Mouse (Mus musculus) yolk sac, embryonic 10.5 days (tissue): Measurements from ENCODE around the gene Rps29.

Experiments
- DNase-seq: peaks from one replicate; pipeline ENCODE4 v3.0.0-alpha.2; 2017; ENCODE audit warnings: low spot score

The Rps29 gene

DNA sequence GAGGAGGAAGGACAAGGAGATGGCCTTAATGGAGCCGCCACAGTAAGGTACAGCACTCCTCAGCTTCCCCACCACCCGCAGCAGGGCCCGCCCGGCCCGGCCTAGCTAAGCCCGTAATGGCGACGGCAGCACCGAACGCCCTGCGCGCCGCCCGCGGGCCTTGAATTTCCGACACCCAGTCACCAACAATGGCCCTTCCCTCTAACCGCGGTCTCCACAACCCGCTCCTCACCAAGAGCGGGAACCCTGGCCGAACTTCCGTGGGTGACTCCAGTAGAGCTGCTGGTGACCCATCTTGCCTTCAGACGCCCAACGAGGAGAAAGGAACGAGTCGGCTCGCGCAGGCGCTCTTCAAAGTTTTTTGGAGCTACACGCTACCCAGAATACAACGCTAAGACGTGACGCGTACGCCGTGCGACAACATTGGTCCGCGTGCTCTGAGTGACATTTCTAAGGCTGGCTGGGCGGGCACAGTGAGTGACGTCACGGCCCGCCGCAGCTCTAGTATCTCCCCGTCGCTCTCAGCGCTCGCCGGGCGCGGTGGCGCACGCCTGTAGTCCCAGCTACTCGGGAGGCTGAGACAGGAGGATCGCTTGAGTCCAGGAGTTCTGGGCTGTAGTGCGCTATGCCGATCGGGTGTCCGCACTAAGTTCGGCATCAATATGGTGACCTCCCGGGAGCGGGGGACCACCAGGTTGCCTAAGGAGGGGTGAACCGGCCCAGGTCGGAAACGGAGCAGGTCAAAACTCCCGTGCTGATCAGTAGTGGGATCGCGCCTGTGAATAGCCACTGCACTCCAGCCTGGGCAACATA lies at the start of gene Rps29:
Gene Rps29, minus strand, starts transcription at position 422 of the 813 bp plus-strand sequence.
- peak; percentile 99 for DNase-seq

DNA sequence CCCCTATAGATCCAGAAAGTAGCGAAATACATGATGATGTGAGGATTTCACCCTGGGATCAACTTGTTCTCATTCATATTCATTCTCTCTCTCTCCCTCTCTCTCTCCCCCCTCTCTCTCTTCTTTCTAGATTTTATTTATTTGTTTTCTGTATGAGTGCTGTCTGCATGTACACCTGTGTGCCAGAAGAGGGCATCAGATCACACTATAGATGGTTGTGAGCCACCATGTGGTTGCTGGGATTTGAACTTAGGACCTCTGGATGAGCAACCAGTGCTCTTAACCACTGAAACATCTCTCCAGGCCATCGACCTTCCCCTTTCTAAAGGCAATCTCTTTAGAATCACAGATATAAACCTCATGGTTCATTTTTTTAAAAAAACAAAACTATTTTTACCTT lies 49.5 kb upstream of the Rps29 start:
- DNase-seq: no peak

DNA sequence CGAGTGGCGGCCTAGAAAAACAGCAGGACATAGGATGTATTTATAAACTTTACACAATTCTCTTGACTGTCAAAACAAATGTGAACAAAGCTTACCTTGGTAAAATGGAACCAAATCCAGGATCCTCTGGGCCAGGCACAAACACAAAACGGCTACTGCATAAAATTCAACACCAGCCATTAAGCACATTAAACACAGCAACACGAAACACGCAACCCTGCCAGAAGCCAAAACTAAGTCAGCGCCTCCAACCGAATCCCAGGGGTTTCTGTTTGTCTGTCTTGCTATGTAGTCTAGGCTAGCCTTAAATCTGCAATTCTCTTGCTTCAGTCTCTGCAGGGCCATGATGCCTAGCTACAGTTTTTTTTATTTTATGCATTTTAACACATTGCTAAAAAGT lies 48.9 kb upstream of the Rps29 start:
- DNase-seq: no peak

DNA sequence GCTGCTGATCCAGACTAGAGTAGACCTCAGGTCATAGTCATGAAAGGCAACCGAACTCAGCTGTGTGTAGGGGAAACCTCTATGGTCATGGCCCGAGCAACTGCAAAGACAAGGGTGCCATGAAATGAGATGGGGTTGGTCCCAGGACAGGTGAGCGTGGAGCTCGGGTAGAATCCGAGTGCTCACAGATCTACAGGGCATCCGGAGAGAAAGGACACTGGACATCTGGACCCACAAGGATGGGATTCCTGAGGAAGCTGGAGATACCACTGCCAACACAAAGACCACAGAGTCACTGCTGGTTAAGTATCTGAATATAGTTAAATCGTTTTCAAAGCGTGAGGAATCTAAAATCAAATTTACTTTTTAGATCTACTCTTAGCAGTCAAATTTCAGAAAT lies 48.4 kb upstream of the Rps29 start:
- DNase-seq: no peak

DNA sequence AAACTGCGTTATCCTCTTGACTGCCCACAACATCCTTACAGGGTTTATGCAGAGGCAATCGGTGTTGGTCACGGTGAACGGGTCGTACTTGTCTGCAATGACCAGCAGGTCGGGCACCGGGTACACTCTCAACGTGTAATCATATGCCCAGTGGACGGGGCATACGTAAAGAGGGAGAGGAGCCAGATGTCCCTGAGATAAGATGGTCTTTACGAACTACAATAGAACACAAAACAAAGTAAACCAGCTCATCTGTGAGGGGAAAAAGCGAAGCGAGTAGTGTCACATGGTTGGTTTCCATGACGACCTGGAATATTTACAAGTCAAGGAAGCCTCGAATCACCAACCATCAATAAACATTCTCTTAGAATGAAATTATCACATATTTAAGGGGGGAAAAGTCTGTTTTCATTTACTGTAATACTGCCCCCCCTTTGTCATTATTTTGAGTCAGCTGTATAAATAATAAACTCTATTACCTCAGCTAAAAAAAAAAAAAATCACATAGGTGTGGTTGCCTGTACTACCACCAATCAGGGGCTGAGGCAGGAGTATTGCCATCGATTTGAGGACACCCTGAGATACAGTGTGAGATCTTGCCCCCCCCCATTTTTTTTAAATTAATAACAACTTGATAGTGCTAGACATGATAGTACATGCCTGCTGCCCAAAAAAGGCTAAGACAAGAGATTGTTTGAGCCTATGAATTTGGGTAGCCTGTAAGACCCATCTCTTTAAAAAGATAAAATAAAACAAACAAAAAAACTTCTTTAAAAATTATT lies 45.3 kb upstream of the Rps29 start, which contains the start of gene Gm49384:
Gene Gm49384, minus strand, starts transcription at position 216 of the 782 bp plus-strand sequence.
- no peak for DNase-seq

DNA sequence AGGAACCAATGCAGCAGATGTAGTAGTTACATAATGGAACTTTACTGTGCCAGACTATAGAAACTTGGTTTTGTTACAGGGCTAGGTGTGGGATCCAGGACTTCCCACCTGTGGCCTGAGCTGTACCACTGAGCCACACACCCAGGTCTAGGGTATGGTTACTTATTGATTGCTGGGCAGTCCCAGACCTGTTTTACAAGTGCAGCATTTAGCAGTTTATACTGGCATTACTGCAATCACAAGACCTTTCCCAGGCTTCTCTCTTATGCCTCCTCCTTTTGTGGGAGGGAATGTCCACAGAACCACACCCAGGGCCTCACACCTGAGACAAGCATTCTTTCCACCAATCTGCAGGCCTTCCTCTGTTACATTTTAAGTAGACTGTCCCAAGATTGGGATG lies 40.0 kb upstream of the Rps29 start:
- no peak for DNase-seq

DNA sequence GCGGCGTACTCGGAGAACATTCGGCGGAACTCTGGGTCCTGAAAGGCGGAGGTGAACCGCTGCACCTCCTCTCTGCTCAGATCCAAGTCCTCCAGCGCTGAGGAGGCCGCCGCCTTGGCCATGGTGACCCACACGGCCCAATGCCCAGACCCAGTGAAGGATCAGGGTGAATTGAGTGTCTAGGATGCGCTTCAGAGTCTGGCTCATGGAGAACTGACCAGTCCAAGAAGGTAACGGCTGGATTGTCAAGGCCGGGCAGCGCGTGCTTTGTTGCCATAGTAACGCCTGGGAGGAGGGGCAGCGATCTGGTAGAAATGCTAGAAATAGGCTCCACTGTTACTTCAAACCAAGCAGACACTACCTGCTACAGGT lies 39.2 kb upstream of the Rps29 start, which contains the start of gene Dnaaf2:
Gene Dnaaf2, minus strand, starts transcription at position 266 of the 372 bp plus-strand sequence.
- DNase-seq: peak; percentile 85

DNA sequence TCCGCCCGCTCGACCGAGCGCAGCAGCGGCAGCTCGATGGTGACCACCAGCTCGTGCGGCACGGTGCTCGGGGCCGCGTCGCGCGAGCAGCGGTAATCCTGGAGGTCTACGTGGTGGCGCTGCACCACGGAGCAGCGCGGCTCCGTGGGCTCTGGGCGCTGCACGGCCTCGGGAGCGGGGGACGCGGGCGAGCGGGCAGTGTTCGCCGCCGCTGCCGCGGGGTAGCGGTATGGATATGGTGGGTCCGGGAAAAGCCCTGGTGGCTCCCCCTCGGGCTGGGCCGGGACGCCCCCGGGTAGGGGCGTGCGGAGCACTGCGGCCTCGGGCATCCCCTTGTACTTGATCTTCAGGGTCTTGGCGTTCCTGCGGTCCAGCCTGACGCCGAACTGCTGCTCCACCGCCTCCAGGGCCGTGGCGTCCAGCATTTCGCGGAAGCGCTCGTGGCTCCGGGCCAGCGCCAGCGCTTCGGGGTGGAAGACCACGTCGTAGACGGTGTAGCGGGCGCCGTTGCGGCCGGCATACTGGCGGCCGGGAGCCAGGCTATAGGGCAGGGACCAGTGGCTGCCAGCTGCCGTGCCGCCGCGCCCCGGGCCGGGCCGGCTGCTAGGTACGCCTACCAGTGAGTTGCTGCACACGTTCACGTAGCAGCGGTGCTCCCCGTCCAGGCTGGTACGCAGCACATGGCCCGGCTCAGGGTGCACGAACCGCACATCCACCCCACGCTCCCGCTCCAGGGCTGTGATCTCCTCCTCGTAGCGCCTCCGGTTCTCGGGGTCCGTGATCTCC lies 38.6 kb upstream of the Rps29 start:
- peak; percentile 53 for DNase-seq

DNA sequence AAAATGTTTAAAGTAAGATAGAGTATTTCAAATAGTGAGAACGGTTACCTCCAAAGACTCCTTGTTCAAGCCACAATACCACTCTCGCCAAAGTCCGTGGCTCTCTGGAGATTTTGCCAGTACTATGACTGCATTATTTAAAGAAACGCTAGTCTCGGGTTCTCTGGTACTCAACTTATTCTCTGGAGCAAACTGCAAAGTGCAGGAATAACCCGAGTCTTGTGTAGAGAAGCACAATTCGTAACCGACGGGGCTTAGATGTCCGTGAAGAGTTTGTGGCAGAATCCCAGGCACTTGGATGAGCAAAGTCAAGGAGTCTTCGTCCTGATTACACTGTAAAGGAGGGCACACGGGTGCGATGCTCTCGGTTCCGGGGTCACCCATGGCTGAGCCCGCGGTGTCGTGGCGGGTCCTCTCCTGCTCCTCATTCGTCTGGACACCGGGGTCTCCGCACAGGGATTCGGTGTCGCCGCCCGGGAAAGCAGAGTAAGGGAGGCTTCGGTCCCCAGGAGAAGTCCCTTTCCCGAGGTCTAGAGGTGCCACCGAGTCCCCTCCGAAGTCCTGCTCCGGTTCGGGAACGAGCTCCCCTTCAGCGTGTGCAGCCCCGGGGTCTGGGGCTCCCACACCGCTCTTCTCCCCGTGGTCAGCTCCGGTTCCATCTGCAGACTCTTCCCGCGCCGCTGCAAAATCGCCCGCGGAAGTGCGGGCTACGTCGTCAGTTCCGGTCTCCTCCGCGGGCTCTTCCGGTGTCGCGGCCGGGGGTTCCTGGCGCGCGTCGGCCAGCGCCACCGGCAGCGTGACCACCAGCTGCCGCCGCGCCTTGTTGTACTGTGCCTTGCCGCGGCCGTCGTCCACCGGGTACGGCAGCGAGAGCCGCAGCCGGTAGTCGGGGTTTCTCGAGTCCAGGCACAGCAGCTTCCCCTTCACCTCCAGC lies 37.7 kb upstream of the Rps29 start, which contains the start of gene Gm49383:
Gene Gm49383, minus strand, starts transcription at position 661 of the 934 bp plus-strand sequence.
- peak; percentile 75 for DNase-seq

DNA sequence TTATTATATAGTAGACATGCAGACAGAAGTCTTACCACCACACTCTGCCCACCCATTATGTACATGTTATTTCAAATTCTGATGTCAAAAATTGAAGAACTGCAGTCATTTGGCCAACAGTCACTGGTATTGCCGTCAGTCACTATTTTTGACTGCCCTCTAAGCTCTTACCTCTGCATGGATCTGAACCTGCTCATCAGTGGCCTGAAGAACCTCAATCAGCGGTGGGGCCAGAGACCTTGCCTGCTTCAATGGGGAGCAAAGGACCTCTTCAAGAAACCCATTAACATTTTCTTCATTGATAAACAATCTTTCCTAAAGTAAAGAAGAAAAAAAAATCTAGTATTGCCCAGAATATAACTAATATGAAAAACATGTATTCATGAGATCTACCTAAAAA lies 33.7 kb upstream of the Rps29 start:
- no peak for DNase-seq

DNA sequence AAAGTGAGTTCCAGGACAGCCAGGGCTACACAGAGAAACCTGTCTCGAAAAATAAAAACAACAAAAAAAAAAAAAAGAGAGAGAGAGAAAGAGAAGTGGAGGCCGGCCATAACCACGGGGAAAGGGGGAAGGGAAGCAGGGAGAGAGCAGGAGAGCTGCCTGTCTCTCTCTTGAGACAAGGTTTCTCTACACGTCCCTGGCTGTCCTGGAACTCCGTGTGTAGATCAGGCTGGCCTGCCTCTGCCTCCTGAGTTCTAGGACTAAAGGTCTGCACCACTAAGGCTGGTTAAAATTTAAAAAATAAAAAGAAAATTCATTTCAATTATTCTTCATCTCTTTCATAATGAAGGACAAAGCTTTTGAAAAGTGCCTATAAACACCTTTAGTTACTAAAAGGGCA lies 32.4 kb upstream of the Rps29 start:
- DNase-seq: no peak

DNA sequence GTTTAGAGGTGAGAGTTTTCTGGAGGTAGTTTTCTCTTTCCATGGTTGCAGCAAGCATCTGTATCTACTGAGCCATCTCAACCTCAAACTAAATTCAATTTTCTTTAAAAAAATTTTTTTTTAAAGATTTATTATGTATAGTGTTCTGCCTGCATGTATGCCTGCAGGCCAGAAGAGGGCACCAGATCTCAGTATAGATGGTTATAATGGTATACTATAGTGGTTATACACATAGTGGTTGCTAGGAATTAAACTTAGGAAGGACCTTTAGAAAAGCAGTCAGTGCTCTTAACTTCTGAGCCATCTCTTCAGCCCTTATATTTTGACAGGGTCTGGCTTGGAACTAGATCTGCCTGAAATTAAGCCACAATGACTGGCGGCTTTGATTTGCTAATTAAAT lies 31.5 kb upstream of the Rps29 start:
- no peak for DNase-seq

DNA sequence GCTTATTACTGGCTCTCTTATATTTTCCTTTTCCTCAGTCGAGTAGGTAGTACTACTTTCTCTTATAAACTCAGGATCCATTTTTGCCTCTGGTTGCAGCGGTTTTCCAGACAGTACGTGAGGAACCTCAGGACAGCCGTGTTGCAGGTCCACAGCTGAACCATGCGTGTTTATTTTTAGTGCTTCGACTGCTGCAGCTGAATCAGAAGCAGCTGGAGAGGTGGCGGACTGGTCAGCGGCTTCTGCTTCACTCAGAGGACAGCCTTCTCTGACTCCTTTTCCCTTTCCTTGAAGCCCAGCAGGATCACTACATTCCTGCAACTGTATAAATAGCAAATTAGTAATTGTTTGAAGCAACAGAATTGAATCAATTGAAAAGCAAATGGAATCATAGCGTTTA lies 31.1 kb upstream of the Rps29 start:
- no peak for DNase-seq

DNA sequence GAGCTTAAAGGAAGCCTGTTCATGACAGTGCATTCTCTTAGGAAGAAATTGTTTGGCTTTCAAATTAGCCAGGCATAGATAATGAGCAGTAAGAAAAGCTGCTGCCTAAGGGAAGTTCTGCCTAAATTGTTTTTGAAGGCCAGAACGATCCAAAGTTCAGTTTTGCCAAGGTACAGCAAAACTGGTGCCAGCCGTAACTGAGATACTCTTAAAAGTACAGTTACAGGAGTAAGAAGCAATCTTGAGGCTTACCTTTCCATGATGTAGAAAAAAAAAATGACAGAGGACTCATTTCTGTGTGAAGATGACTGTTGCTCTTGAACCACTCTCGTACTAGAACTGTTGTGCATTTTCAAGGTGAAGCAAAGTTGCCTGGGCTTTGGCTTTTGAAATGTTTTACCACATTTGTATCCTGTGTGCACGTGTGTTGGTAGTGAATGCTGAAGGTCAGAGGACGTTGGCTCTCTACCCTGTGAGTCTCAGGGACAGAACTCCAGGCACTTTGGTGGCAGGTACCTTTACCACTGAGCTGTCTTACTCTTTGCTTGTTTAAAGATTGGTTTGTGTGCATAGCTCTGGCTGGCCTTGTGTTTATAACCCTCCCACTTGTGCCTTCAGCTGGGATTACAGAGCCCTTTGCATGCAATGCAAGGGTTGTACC lies 28.0 kb upstream of the Rps29 start:
- no peak for DNase-seq

DNA sequence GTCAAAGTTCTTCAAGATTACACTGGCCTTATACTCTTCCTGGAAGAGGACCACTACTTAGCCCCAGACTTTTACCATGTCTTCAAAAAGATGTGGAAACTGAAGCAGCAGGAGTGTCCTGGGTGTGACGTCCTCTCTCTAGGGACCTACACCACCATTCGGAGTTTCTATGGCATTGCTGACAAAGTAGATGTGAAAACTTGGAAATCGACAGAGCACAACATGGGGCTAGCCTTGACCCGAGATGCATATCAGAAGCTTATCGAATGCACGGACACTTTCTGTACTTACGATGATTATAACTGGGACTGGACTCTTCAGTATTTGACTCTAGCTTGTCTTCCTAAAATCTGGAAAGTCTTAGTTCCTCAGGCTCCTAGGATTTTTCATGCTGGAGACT lies 26.4 kb upstream of the Rps29 start:
- DNase-seq: no peak

DNA sequence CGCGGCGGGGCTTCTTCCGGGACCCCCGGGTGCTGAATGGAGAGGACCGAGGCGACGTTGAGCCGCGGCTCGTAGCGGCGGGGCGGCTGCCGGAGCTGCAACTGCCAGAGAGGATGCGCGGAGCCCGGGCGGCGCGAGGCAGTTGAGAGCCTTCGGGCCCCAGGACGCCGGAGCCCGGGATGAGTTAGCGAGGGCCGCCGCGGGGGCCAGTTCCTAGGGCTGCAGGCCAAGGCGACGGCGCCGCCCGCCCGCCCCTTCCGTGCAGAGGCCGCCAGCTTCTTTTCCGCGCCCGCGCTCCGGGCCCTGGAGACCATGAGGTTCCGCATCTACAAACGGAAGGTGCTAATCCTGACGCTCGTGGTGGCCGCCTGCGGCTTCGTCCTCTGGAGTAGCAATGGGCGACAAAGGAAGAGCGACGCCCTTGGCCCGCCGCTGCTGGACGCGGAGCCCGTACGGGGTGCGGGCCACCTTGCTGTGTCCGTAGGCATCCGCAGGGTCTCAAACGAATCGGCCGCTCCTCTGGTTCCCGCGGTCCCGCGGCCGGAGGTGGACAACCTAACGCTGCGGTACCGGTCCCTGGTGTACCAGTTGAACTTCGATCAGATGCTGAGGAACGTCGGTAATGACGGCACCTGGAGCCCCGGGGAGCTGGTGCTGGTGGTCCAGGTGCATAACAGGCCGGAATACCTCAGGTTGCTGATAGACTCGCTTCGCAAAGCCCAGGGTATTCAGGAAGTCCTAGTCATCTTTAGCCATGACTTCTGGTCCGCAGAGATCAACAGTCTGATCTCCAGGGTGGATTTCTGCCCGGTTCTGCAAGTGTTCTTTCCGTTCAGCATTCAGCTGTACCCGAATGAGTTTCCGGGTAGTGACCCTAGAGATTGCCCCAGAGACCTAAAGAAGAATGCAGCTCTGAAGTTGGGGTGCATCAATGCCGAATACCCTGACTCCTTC lies 25.6 kb upstream of the Rps29 start:
- peak; percentile 54 for DNase-seq

DNA sequence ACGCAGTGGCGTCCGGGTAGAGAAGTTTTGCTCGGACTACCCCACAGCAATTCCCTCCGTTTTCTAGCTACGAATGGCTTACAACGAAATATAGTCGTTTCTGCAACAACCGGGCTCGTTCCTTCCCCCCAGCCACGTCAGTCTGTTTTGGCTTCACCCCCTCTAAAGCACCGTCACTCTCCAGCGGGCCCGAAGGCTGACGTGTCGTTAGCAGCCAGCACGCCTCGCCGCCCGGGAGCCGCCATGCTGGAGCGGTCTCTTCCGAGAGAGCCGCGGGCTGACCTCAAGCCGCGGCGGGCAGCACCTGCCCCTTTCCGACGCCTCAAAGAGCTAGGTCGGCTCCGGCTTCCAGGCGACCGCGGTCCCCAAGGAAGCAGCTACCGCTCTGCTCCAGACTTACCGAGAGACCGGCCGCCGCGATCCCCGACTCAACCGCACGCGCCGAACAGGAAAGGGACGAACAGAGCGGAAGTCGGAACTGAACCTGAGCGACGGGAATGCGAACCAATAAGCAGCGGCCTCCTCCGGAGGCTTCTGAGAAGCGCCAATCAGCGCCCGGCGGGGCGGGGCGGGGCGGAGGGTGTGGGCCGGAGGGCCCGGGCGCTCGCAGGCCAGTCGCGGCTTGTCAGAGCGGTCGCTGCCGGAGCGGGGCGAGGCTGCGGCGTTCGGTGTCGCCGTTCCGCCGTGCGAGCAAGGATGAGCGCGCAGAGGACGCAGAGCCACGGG lies 24.8 kb upstream of the Rps29 start, which contains the start of the genes Rpl36al and Mgat2:
Gene Rpl36al, minus strand, starts transcription at position 501 of the 726 bp plus-strand sequence.
Gene Mgat2, plus strand, starts transcription at position 575 of the 726 bp plus-strand sequence.
- peak; percentile 97 for DNase-seq

DNA sequence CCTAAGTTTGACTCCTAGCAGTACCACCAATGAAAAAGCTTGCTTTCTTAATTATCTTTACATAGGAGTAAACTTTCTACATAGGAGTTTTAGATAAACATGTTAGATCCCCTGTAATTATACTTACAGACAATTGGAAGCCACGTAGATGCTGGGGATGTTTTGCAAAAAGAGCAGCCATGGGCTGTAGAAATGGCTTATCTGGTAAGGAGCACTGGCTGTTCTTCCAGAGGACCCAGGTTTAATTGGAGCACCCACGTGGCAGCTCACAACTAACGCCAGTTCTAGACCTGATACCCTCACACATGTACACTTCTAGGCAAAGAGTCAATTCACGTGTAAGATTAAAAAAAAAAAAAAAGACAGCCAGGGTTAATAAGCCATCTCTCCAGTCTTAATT lies 22.8 kb upstream of the Rps29 start:
- no peak for DNase-seq

DNA sequence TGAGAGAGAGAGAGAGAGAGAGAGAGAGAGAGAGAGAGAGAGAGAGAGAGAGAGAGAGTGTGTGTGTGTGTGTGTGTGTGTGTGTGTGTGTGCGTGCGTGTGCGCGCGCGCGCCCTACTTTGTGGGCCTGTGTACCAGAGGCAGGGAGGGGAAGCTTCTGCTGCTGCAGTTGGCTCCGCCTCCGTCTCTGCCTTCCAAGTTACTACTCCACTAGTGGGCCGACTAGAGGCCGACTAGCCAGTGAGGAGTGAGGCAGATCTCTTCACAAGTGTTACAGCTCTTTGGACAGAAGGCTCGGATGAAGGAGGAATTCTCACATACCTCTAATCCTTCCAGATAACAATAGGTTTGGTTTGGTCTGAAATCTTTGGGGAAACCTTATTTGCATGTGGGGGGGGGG lies 20.4 kb upstream of the Rps29 start:
- no peak for DNase-seq
